28 mouse cellular contexts compared by ENCODE assay signal in genomic region chr15:95561303-95561702, GRCm38 (mm10). TPM values are rescaled to one million over a fixed set of nuclear protein-coding genes. Genes with fewer than 3 reads are reported as not detected.
"Had no signal": no experiment of that assay in that cellular context is flagged by ENCODE, and none has a peak within 500 bp of the region (broad histone marks: within the 10 kb centered on the region; RNA-seq: fewer than 3 reads in every experiment).

No protein-coding gene starts in this region.

- H3K36me3 ChIP-seq: embryonic facial prominence, embryonic 10.5 days; embryonic facial prominence, embryonic 12.5 days; embryonic facial prominence, embryonic 13.5 days; embryonic facial prominence, embryonic 15.5 days; forebrain, embryonic 10.5 days; forebrain, embryonic 12.5 days; forebrain, embryonic 15.5 days; heart, embryonic 10.5 days had no signal

- H3K4me2 ChIP-seq: embryonic facial prominence, embryonic 12.5 days; embryonic facial prominence, embryonic 13.5 days; embryonic facial prominence, embryonic 15.5 days; forebrain, embryonic 12.5 days; forebrain, embryonic 13.5 days; forebrain, embryonic 15.5 days had no signal

- H3K27me3 ChIP-seq: embryonic facial prominence, embryonic 12.5 days; embryonic facial prominence, embryonic 13.5 days; embryonic facial prominence, embryonic 15.5 days; forebrain, embryonic 12.5 days; forebrain, embryonic 13.5 days; forebrain, embryonic 15.5 days had no signal

- H3K4me1 ChIP-seq: embryonic facial prominence, embryonic 10.5 days; embryonic facial prominence, embryonic 12.5 days; embryonic facial prominence, embryonic 13.5 days; embryonic facial prominence, embryonic 15.5 days; forebrain, embryonic 10.5 days; forebrain, embryonic 13.5 days; forebrain, embryonic 15.5 days had no signal

- DNase-seq: cerebellum, adult 9-11 months; cerebellum, postnatal 10 days; cerebellum, postnatal 14 days; cerebellum, postnatal 25 days; cerebellum, postnatal 36 days; embryo, embryonic 11 days; forebrain, postnatal 0 days; gastrocnemius, postnatal 10 days; gastrocnemius, postnatal 14 days; gastrocnemius, postnatal 25 days; gastrocnemius, postnatal 36 days; heart, adult 11 months; heart, adult 18-20 months; heart, adult 2 months had no signal

- H3K9me3 ChIP-seq: embryonic facial prominence, embryonic 10.5 days; embryonic facial prominence, embryonic 12.5 days; embryonic facial prominence, embryonic 13.5 days; embryonic facial prominence, embryonic 15.5 days; forebrain, embryonic 10.5 days; forebrain, embryonic 12.5 days; forebrain, embryonic 13.5 days; forebrain, embryonic 15.5 days; heart, embryonic 10.5 days had no signal

- ATAC-seq: forebrain, embryonic 13.5 days; forebrain, embryonic 14.5 days; forebrain, embryonic 15.5 days; forebrain, embryonic 16.5 days; forebrain, postnatal 0 days had no signal

- H3K27ac ChIP-seq: embryonic facial prominence, embryonic 10.5 days; embryonic facial prominence, embryonic 12.5 days; embryonic facial prominence, embryonic 13.5 days; embryonic facial prominence, embryonic 15.5 days; forebrain, embryonic 10.5 days; forebrain, embryonic 12.5 days; forebrain, embryonic 13.5 days; forebrain, embryonic 15.5 days; heart, adult 2 months; heart, embryonic 10.5 days had no signal

- H3K4me3 ChIP-seq: embryonic facial prominence, embryonic 10.5 days; embryonic facial prominence, embryonic 12.5 days; embryonic facial prominence, embryonic 13.5 days; embryonic facial prominence, embryonic 15.5 days; erythroblast, embryonic 14.5 days; forebrain, embryonic 10.5 days; forebrain, embryonic 12.5 days; forebrain, embryonic 13.5 days; forebrain, embryonic 15.5 days; heart, adult 2 months; heart, embryonic 10.5 days had no signal

- H3K9ac ChIP-seq: embryonic facial prominence, embryonic 12.5 days; embryonic facial prominence, embryonic 13.5 days; embryonic facial prominence, embryonic 15.5 days; forebrain, embryonic 12.5 days; forebrain, embryonic 13.5 days; forebrain, embryonic 15.5 days; forebrain, postnatal 0 days had no signal

RNA-seq across cellular contexts. Expression of gene Nell2, which starts 32.9 kb away (rescaled TPM):
- total RNA-seq: common myeloid progenitor, adult 5-6 weeks; granulocyte monocyte progenitor cell, adult 5-6 weeks; heart, adult 18-20 months had no signal
- polyA plus RNA-seq: erythroblast, embryonic 14.5 days had no signal
